Mouse (Mus musculus) kidney, embryonic 16.5 days (tissue): ENCODE measurements around the gene Mdga1. TPM values are rescaled to one million over a fixed set of nuclear protein-coding genes. Genes with fewer than 3 reads are reported as not detected.

Experiments used
- ATAC-seq: fragments of 200-750 bp; cut with Nextera tagmentation; 2 replicates; pipeline ENCODE4 v1.8.0; 2017; ENCODE audit warnings: moderate TSS enrichment; ENCODE audit not compliant: low FRiP score, low TSS enrichment
- H3K27ac ChIP-seq: fragments of 300-500 bp; sonication (generic); 2 replicates; pipeline ENCODE4 v1.5.1; 2014; ENCODE audit warnings: low read length
- H3K27me3 ChIP-seq: fragments of 300-500 bp; sonication (generic); 2 replicates; pipeline ENCODE4 v1.6.1; 2014; ENCODE audit warnings: low read length, control low read depth, mixed read lengths; ENCODE audit not compliant: insufficient read depth
- H3K36me3 ChIP-seq: fragments of 300-500 bp; sonication (generic); 2 replicates; pipeline ENCODE4 v1.6.1; 2014; ENCODE audit warnings: low read length, control low read depth, mixed read lengths; ENCODE audit not compliant: insufficient read depth
- H3K4me1 ChIP-seq: fragments of 300-500 bp; sonication (generic); 2 replicates; pipeline ENCODE4 v1.6.1; 2014; ENCODE audit warnings: low read length, control low read depth, mixed read lengths; ENCODE audit not compliant: insufficient read depth
- H3K4me2 ChIP-seq: fragments of 300-500 bp; sonication (generic); replicated peaks from 2 replicates; pipeline ENCODE4 v1.6.1; 2014; ENCODE audit warnings: low read depth, low read length
- H3K4me3 ChIP-seq: fragments of 300-500 bp; sonication (generic); 2 replicates; pipeline ENCODE4 v1.5.1; 2014; ENCODE audit warnings: mild to moderate bottlenecking, low read length
- H3K9ac ChIP-seq: fragments of 300-500 bp; sonication (generic); replicated peaks from 2 replicates; pipeline ENCODE4 v1.6.1; 2014; ENCODE audit warnings: low read length
- H3K9me3 ChIP-seq: fragments of 300-500 bp; sonication (generic); 2 replicates; pipeline ENCODE4 v1.6.1; 2016; ENCODE audit warnings: low read length, control low read depth
- WGBS: fragments of 180-500 bp; shearing (Covaris S2); extraction: QIAGEN DNeasy Blood & Tissue Kit; methylation state at CpG from one replicate; pipeline ENCODE4 v1.1.7; 2014; 5-methylcytosine and 5-hydroxymethylcytosine counted together
- polyA plus RNA-seq: library from polyadenylated mRNA; unstranded; fragments of >200 nt; fragmentation: Nextera tagmentation; extraction: Ambion mirVana; gene quantifications from 2 replicates; pipeline ENCODE4 v1.2.1, GENCODE M21; 2015

Gene Mdga1
- polyA plus RNA-seq, 1 experiment from 2014 or later = 2.4 TPM

DNA sequence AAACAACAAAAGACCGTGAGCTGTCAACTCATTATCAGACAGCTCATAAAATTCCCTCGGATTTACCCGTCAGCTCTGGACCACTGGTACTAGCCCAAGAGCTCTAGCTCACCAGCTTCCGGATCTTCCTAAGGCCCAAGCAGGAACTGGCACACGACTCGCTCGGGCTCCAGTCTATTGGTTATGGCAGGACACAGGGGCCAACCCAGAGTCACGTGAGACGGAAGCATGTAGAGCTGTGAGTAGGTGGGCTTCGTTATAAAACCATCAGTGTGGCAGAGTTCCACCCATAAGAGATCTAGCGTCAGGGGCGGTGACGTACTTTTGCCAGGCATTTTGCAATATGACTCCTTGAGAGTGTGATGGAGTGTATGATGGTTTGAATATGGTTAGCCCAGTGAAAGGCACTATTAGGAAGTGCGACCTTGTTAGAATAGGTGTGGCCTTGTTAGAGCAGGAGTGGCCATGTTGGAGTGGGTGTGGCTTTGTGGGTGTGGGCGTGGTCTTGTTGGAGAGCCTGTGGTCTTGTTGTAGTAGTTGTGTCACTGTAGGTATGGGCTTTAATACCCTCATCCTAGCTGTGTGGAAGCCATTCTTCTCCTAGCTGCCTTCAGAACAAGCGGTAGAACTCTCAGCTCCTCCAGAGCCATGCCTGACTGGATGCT, 56.5 kb downstream of the Mdga1 start:
- H3K9me3 ChIP-seq = no peaks in the 10 kb centered on the region
- H3K4me2 ChIP-seq = no peak overlapping the region
- no peak overlapping the region for H3K4me3 ChIP-seq
- no peaks in the 10 kb centered on the region for H3K27me3 ChIP-seq
- no peak for ATAC-seq
- no peak overlapping the region for H3K27ac ChIP-seq
- H3K9ac ChIP-seq = no peak overlapping the region
- H3K36me3 ChIP-seq = no peaks in the 10 kb centered on the region
- 81% methylated on average over 16 of the region's 16 CpGs for WGBS
- H3K4me1 ChIP-seq = peaks cover 6% of the 10 kb centered on the region

DNA sequence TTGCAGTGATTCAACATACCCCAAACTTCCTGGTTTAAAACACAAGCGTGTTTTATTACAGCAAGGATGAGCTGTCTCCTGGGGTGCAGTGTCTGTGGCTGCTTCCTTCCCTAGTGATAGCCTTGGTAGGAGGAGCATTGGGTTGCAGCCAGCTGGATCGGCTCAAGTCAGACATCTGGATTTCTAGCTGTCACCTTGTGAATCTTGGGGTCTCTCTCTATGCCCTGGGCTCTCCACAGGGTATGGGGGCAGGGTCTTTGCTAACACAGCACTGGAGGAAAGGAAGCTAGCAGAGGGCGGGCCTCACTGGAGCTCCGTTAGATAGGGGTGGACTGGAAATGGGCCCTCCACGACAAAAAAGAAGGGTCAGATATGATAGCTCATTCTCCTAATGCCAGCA, 57.2 kb downstream of the Mdga1 start:
- Histone ChIP-seq H3K9me3 (no peaks in the 10 kb centered on the region), H3K27ac (no peak overlapping the region), H3K27me3 (no peaks in the 10 kb centered on the region), H3K9ac (no peak overlapping the region), H3K36me3 (no peaks in the 10 kb centered on the region), H3K4me1 (peaks cover 6% of the 10 kb centered on the region), H3K4me3 (no peak overlapping the region), H3K4me2 (0 out of 2 replicates have a peak overlapping the region, but pooled peaks have one; percentile 3)
- peak; percentile 67 for ATAC-seq
- WGBS = 33% methylated on average over 5 of the region's 5 CpGs

DNA sequence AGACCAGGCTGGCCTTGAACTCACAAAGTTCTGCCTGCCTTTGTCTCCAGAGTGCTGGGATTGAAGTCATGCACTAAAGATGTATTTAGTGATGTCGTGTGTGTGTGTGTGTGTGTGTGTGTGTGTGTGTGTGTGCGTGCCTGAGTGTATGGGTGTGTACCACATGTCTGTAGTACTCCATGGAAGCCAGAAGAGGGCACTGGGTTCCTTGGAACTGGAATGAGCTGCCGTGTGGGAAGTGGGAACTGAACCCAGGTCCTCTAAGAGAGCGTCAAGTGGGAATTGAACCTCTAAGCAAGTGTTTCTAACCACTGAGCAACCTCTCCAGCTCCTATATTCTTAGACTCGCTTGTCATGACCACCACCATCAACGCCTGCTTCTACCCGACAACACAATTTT, 60.9 kb downstream of the Mdga1 start:
- ATAC-seq = no peak
- Histone ChIP-seq H3K27ac (no peak overlapping the region), H3K9ac (no peak overlapping the region), H3K4me1 (peaks cover 11% of the 10 kb centered on the region), H3K27me3 (no peaks in the 10 kb centered on the region), H3K36me3 (no peaks in the 10 kb centered on the region), H3K9me3 (no peaks in the 10 kb centered on the region), H3K4me2 (no peak overlapping the region), H3K4me3 (no peak overlapping the region)
- 96% methylated on average over 7 of the region's 7 CpGs for WGBS

DNA sequence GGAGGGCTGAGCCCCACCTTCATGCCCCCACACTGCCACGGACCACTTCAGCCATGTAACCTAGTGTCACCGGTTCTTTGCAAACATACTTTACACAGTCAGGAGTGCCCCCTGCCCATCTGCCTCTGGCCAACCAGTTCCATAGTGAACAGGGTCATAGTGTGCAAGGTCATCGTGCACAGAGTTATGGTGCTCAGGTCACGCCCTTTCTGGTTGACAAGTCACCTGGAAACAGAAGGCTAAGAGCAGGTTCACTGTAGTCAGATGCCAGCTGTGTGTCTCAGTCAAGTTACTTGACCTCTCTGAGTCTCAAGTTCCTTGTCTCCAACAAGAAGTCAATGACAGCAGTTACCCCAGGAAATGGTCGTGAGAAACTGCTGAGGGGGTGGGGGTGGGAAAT, 65.2 kb downstream of the Mdga1 start:
- WGBS = 34% methylated on average over 5 of the region's 5 CpGs
- ATAC-seq = peak; percentile 31; the same call in 1 of the 2 replicates
- Histone ChIP-seq H3K27ac (no peak overlapping the region), H3K4me3 (no peak overlapping the region), H3K36me3 (no peaks in the 10 kb centered on the region), H3K27me3 (no peaks in the 10 kb centered on the region), H3K9ac (no peak overlapping the region), H3K9me3 (no peaks in the 10 kb centered on the region), H3K4me2 (no peak overlapping the region), H3K4me1 (peaks cover 5% of the 10 kb centered on the region; the same call in 1 of the 2 replicates)

DNA sequence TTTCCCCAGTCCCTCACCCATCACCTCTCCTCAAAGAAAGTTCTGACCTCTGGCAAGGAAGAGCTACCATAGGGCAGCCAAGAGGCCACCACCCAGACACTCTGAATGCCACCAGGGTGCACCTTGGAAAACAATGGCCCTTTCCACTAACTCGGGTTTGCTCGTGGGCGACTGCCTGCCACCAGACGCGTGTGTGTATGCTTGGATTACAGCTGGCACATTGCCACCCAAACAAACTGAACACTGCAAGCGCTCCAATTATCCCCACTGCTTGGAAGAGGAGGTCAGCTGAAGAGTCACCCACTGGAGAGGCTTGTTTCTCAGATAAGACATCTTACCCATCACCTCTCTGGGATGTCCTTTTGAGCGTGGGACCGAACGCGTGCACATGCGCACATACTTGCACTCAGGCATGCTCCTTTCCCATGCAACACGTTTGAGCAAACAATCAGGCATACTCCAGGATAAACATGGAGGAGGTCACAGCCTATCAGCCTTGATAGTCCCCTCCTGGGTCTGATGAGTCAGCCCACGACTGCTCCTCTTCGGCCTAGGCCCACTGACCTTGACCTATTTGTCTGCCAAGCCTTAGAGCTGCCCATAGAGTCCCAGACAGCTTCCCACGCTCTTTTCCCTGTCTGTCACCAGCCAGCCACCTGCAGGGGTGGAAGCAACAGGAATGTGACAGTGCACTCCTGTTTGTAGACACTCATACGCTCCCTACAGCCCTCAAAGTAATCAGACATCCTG, 67.3 kb downstream of the Mdga1 start:
- H3K4me1 ChIP-seq = peaks cover 5% of the 10 kb centered on the region; the same call in 1 of the 2 replicates
- no peaks in the 10 kb centered on the region for H3K27me3 ChIP-seq
- H3K4me3 ChIP-seq = no peak overlapping the region
- WGBS = 54% methylated on average over 16 of the region's 16 CpGs
- 0 out of 2 replicates have a peak, but pooled peaks have one; percentile 31 for ATAC-seq
- no peaks in the 10 kb centered on the region for H3K9me3 ChIP-seq
- no peak overlapping the region for H3K27ac ChIP-seq
- H3K4me2 ChIP-seq = no peak overlapping the region
- no peak overlapping the region for H3K9ac ChIP-seq
- no peaks in the 10 kb centered on the region for H3K36me3 ChIP-seq

DNA sequence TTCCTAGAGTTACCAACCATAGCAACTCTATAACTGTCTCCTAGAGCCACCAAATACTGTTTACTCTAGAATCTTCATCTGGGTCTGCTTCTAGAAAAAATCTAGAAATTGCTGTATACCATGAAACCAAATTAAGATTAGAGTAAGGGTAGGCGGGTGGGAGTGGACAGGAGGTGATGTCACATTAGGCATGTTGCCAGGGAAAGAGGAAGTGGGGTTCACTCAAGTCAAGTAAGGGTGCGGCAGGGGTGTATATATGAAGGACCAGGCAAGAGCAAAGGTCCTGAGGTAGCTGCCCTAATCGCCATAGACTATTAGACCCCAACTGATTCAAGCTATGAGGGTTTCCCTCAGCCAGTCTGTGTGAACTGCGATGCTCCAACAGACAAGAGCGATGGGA, 69.6 kb downstream of the Mdga1 start:
- Histone ChIP-seq H3K9ac (no peak overlapping the region), H3K4me3 (no peak overlapping the region), H3K9me3 (no peaks in the 10 kb centered on the region), H3K27me3 (no peaks in the 10 kb centered on the region), H3K4me1 (peaks cover 12% of the 10 kb centered on the region), H3K36me3 (no peaks in the 10 kb centered on the region), H3K4me2 (no peak overlapping the region), H3K27ac (no peak overlapping the region)
- no peak for ATAC-seq
- WGBS = 84% methylated on average over 5 of the region's 5 CpGs

DNA sequence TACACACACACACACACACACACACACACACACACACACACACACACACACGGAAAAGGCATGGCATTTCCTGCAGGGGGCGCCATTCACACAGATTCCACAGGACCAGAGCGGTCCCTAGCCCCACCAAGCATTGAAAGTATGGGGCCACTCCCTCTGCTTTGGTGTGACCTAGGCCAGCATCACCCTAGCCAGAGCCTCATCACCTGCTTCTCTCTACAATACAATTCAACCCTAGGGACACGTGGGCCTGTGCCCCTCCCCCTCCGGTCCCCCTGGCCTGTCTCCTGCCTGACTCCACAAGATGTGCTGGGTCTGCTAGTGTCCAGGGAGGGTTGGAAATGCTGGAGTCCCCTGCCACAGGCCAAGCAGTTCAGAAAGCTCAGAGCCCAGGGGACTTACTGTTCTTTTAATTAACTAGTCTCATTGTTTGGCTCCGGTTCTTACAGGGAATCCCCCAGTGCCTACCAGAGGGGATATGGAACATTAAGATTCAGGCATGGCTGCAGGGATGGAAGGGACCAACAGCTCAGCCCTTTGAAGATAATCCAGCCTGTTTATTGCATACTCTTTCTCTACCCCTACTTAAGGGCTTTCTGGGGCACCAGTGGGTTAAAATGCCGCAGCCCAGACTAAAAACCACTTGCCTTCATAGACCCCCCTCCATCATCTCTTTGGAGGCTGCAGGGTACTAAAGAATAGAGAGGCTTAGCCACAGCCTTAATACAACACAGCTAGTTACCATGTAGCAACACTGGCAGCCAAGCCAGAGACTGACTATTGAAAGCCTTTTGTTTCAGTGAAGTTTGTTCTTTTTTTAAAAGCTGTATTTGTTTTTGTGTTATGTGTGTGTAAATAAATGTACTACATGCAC, 73.5 kb downstream of the Mdga1 start:
- no peak overlapping the region for H3K9ac ChIP-seq
- H3K4me3 ChIP-seq = no peak overlapping the region
- WGBS = 19% methylated on average over 7 of the region's 7 CpGs
- no peaks in the 10 kb centered on the region for H3K36me3 ChIP-seq
- peaks cover 3% of the 10 kb centered on the region for H3K27me3 ChIP-seq
- 0 out of 2 replicates have a peak overlapping the region, but pooled peaks have one; percentile 13 for H3K27ac ChIP-seq
- H3K9me3 ChIP-seq = no peaks in the 10 kb centered on the region
- H3K4me2 ChIP-seq = no peak overlapping the region
- peaks cover 7% of the 10 kb centered on the region for H3K4me1 ChIP-seq
- ATAC-seq = peak; percentile 57; the same call in 1 of the 2 replicates

DNA sequence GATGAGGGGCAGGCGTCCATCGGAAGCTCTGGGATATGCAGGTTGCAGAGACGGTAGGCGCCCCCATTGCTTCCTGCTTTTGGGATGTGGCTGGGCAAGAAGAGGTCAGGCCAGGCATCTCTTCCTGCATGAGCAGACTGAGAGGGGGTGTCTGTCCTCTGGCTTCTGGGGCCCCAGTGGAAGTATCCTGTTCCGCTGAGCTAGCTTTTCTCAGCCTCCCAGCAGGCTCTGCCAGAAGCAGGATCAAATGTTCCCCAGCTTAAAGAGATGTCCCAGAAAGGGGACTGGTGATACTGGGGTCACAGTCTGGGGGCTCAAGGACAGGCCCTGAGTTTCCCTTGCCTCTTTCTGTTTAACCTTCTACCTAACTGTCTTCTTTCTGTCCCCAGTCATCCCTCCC, 74.3 kb downstream of the Mdga1 start:
- no peak for ATAC-seq
- Histone ChIP-seq H3K36me3 (no peaks in the 10 kb centered on the region), H3K27ac (no peak overlapping the region), H3K9ac (no peak overlapping the region), H3K4me2 (no peak overlapping the region), H3K9me3 (no peaks in the 10 kb centered on the region), H3K4me3 (no peak overlapping the region), H3K27me3 (peaks cover 11% of the 10 kb centered on the region), H3K4me1 (peaks cover 7% of the 10 kb centered on the region)
- WGBS = 51% methylated on average over 5 of the region's 5 CpGs

DNA sequence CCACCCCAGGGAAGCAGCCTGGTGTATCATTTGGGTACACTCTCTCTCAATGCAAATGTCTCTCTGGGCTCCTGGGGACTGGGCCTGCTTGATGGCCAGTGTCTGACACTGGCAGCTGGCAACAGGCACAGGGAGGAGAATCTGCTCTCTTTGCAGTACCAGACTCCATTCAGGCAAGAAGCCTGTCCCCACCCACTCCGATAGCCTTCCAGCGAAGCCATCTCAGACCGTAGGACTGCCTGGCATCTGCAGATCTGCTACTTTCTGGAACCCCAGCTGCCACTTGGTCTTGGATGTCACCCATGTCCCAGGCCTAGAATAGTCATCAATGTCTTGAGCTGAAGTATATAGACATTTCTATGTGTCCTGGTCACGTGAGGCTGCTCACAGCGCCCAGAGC, 74.9 kb downstream of the Mdga1 start:
- no peaks in the 10 kb centered on the region for H3K9me3 ChIP-seq
- H3K4me2 ChIP-seq = no peak overlapping the region
- H3K9ac ChIP-seq = no peak overlapping the region
- peaks cover 17% of the 10 kb centered on the region for H3K27me3 ChIP-seq
- H3K4me3 ChIP-seq = no peak overlapping the region
- WGBS = 83% methylated on average over 5 of the region's 5 CpGs
- peaks cover 7% of the 10 kb centered on the region for H3K4me1 ChIP-seq
- ATAC-seq = no peak
- H3K36me3 ChIP-seq = no peaks in the 10 kb centered on the region
- no peak overlapping the region for H3K27ac ChIP-seq
